Mouse (Mus musculus) spleen, adult 2 months (tissue): ENCODE data around the gene Rad17.

ENCODE experiments used
- CTCF ChIP-seq: fragments of 200-500 bp; IDR thresholded peaks from 2 replicates; pipeline ENCODE4 v1.5.1; 2011; ENCODE audit warnings: mild to moderate bottlenecking, inconsistent platforms; ENCODE audit not compliant: insufficient read depth, insufficient read length, insufficient replicate concordance; ENCODE audit errors: extremely low read depth
- POLR2A ChIP-seq: fragments of 200-500 bp; IDR thresholded peaks from 2 replicates; pipeline ENCODE4 v1.6.1; 2011; ENCODE audit warnings: low read depth, low read length, inconsistent platforms

GRCm38 (mm10) chr13:100684355-100684754 is 33.5 kb upstream of the Rad17 start:
- no peak for TF ChIP-seq POLR2A
- no peak for TF ChIP-seq CTCF
